Mouse (Mus musculus) erythroblast, adult 5-6 weeks (primary cell): ENCODE measurements around the gene Gas2l3. TPM values are rescaled to one million over a fixed set of nuclear protein-coding genes. Genes with fewer than 3 reads are reported as not detected.

Experiments used
- ATAC-seq: replicated peaks from 2 replicates; pipeline ENCODE4 v1.8.0; 2016; ENCODE audit warnings: moderate number of reproducible peaks, mild to moderate bottlenecking, moderate TSS enrichment, inconsistent platforms; ENCODE audit not compliant: poor library complexity, low FRiP score, severe bottlenecking
- total RNA-seq, 2 experiments: library from RNA; stranded (forward) in 1 of 2; stranded (reverse) in 1 of 2; fragments of 150-400 nt in 1 of 2; fragments of 200-764, 138-1000 nt in 1 of 2; gene quantifications; 2 replicates each; pipeline versions ENCODE4 v1.2.3 to v1.2.4; 2015 to 2017; ENCODE audit warnings: low replicate concordance in 2 of 2

Gene Gas2l3
- total RNA-seq (2015; ENCODE audit: low replicate concordance) (6.3 and 7.7 TPM in 2 replicates), total RNA-seq (2017; ENCODE audit: low replicate concordance) (7.4 and 14.8 TPM in 2 replicates)

- ATAC-seq, result peak; percentile 94
Measured at GRCm38 (mm10) chr10:89443623-89444151, at the start of gene Gas2l3. Gene Gas2l3, minus strand, starts transcription at chr10:89443967.

GRCm38 (mm10) chr10:89491321-89491720, 47.6 kb upstream of the Gas2l3 start:
- no peak for ATAC-seq

GRCm38 (mm10) chr10:89490250-89490649, 46.5 kb upstream of the Gas2l3 start:
- ATAC-seq, result no peak

GRCm38 (mm10) chr10:89489459-89489858, 45.7 kb upstream of the Gas2l3 start:
- no peak for ATAC-seq

GRCm38 (mm10) chr10:89486995-89487742, 43.4 kb upstream of the Gas2l3 start:
- ATAC-seq, result no peak

- ATAC-seq, result no peak
Measured at GRCm38 (mm10) chr10:89484907-89485306, 41.1 kb upstream of the Gas2l3 start.

- ATAC-seq, result no peak
Measured at GRCm38 (mm10) chr10:89483812-89484602, 40.2 kb upstream of the Gas2l3 start.

GRCm38 (mm10) chr10:89483113-89483512, 39.3 kb upstream of the Gas2l3 start:
- ATAC-seq, result no peak

- no peak for ATAC-seq
Measured at GRCm38 (mm10) chr10:89482142-89482681, 38.4 kb upstream of the Gas2l3 start.

- ATAC-seq, result no peak
Measured at GRCm38 (mm10) chr10:89481638-89482037, 37.9 kb upstream of the Gas2l3 start.

- no peak for ATAC-seq
Measured at GRCm38 (mm10) chr10:89478766-89479165, 35.0 kb upstream of the Gas2l3 start.

- no peak for ATAC-seq
Measured at GRCm38 (mm10) chr10:89470596-89471353, 27.0 kb upstream of the Gas2l3 start.

- ATAC-seq, result no peak
Measured at GRCm38 (mm10) chr10:89464760-89465405, 21.1 kb upstream of the Gas2l3 start.

- no peak for ATAC-seq
Measured at GRCm38 (mm10) chr10:89462890-89463289, 19.1 kb upstream of the Gas2l3 start.

- ATAC-seq, result peak; percentile 90
Measured at GRCm38 (mm10) chr10:89461856-89462507, 18.2 kb upstream of the Gas2l3 start.

- no peak for ATAC-seq
Measured at GRCm38 (mm10) chr10:89460972-89461371, 17.2 kb upstream of the Gas2l3 start.

- no peak for ATAC-seq
Measured at GRCm38 (mm10) chr10:89458770-89459169, 15.0 kb upstream of the Gas2l3 start.

- no peak for ATAC-seq
Measured at GRCm38 (mm10) chr10:89453794-89454193, 10.0 kb upstream of the Gas2l3 start.
